Mouse (Mus musculus) neural tube, embryonic 12.5 days (tissue): ENCODE measurements around the gene 2010111I01Rik. TPM values are rescaled to one million over a fixed set of nuclear protein-coding genes. Genes with fewer than 3 reads are reported as not detected.

ENCODE experiments used
- ATAC-seq: fragments of 200-750 bp; cut with Nextera tagmentation; 2 replicates; pipeline ENCODE4 v1.8.0; 2017; ENCODE audit warnings: low read depth, mild to moderate bottlenecking, moderate TSS enrichment, moderate library complexity; ENCODE audit not compliant: low FRiP score
- H3K27ac ChIP-seq: fragments of 300-500 bp; sonication (generic); 2 replicates; pipeline ENCODE4 v1.5.1; 2016
- H3K27me3 ChIP-seq: fragments of 300-500 bp; sonication (generic); replicated peaks from 2 replicates; pipeline ENCODE4 v1.6.1; 2016; ENCODE audit warnings: mild to moderate bottlenecking
- H3K36me3 ChIP-seq: fragments of 300-500 bp; sonication (generic); 2 replicates; pipeline ENCODE4 v1.6.1; 2016; ENCODE audit warnings: mild to moderate bottlenecking
- H3K4me1 ChIP-seq: fragments of 300-500 bp; sonication (generic); 2 replicates; pipeline ENCODE4 v1.6.1; 2016
- H3K4me2 ChIP-seq: fragments of 300-500 bp; sonication (generic); replicated peaks from 2 replicates; pipeline ENCODE4 v1.6.1; 2016; ENCODE audit warnings: mild to moderate bottlenecking
- H3K4me3 ChIP-seq: fragments of 300-500 bp; sonication (generic); 2 replicates; pipeline ENCODE4 v1.5.1; 2016
- H3K9ac ChIP-seq: fragments of 300-500 bp; sonication (generic); 2 replicates; pipeline ENCODE4 v1.6.1; 2016; ENCODE audit warnings: mild to moderate bottlenecking
- H3K9me3 ChIP-seq: fragments of 300-500 bp; sonication (generic); 2 replicates; pipeline ENCODE4 v1.6.1; 2016; ENCODE audit warnings: mild to moderate bottlenecking
- WGBS: fragments of 180-500 bp; shearing (Covaris S2); methylation state at CpG from one replicate; pipeline ENCODE4 v1.1.7; 2016; 5-methylcytosine and 5-hydroxymethylcytosine counted together
- polyA plus RNA-seq: library from polyadenylated mRNA; unstranded; fragments of >200 nt; fragmentation: Nextera tagmentation; extraction: Ambion mirVana; gene quantifications from 2 replicates; pipeline ENCODE4 v1.2.1, GENCODE M21; 2016

Gene 2010111I01Rik
- polyA plus RNA-seq, 1 experiment from 2014 or later = 89.8 TPM

DNA sequence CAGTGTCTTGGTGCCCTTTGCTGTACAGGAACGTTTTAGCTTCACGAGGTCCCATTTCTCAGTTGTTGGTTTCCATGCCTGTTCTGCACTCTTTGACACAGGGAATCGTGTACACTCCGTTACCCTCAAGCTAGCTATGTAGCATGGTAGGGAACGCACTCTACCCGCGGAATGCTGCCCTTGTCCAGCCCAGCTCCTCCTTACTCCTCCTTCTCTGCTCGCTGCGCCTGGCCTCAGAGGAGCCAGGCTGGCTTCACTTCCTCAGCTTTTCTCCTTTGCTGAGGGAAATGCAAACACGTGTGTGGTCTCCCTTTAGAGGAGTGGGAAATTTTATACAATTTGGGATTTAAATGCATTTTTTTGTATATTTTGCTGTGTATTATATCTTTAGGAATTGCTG, 73.2 kb downstream of the 2010111I01Rik start:
- no peak overlapping the region for H3K9ac ChIP-seq

DNA sequence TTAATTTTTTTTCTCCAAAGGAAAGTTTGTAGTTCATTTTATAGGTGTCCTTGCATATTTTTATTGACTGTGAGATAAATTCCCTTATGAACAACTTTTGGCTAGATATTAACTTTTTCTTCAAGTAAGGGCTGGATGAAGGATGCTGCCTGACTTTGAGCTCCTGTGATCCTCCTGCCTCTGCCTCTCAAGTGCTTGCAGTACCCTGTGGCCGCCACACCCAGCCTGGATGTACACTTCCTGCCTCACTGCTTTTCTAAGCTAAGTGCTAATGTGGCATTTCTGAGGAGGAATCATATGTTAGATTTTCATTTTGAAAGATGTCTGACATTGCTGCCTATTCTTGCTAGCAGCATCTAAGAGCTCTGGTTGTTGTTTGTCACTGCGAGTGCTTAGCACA, 73.7 kb downstream of the 2010111I01Rik start:
- no peak overlapping the region for H3K27ac ChIP-seq
- ATAC-seq = no peak
- 81% methylated on average over 2 of the region's 2 CpGs for WGBS

More for the DNA sequence above, 73.2 kb downstream of the 2010111I01Rik start:
- ATAC-seq = no peak
- H3K9me3 ChIP-seq = no peaks in the 10 kb centered on the region
- H3K36me3 ChIP-seq = no peaks in the 10 kb centered on the region
- peaks cover 5% of the 10 kb centered on the region; the same call in 1 of the 2 replicates for H3K4me1 ChIP-seq
- H3K4me3 ChIP-seq = no peak overlapping the region
- H3K27ac ChIP-seq = no peak overlapping the region
- WGBS = 65% methylated on average over 10 of the region's 10 CpGs
- H3K27me3 ChIP-seq = no peaks in the 10 kb centered on the region
- no peak overlapping the region for H3K4me2 ChIP-seq

DNA sequence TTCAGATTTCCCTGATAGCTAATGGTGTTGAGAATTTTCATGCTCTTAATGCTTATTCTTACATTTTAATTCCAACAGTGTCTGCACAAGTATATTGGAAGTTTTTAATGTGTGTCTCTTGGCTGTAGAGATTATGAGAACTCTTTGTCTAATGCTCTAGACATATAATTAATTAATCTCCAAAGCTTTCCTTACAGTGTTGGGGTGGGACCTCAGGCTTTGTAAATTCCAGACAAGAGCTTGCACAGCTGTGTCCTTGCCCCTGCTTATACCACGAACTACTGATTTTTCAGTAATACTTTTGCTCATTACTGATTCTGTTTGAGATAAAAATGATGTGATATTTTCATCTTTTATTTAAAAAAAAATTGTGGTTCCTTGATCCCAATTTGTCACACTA, 74.2 kb downstream of the 2010111I01Rik start:
- no peak for ATAC-seq

More for the DNA sequence above, 73.7 kb downstream of the 2010111I01Rik start:
- Histone ChIP-seq H3K27me3 (no peaks in the 10 kb centered on the region), H3K4me3 (no peak overlapping the region), H3K4me1 (0 out of 2 replicates have a peak, but pooled peaks cover 3% of the 10 kb centered on the region), H3K4me2 (no peak overlapping the region), H3K36me3 (no peaks in the 10 kb centered on the region), H3K9me3 (no peaks in the 10 kb centered on the region), H3K9ac (no peak overlapping the region)

DNA sequence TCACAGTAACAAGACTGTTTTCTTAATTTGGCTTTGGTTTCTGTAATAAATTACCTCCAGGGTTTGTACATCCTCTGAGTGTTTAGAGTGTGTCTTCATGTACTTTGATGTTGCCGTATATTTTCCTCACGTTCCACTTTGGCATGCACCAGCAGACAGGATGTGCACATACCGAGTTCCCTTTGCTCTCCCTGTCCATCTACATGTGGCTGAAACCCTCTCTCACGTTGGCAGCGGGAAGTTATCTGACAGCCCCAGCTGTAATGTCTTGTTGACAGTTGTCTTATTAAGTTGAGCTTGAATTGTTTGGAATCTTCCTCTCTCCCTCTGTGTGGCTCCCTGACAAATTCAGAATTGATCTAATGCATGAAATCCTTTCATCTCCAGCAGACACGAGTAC, 74.6 kb downstream of the 2010111I01Rik start:
- H3K27ac ChIP-seq = no peak overlapping the region
- 0 out of 2 replicates have a peak, but pooled peaks cover 3% of the 10 kb centered on the region for H3K4me1 ChIP-seq
- no peak overlapping the region for H3K9ac ChIP-seq
- WGBS = 66% methylated on average over 6 of the region's 6 CpGs
- no peaks in the 10 kb centered on the region for H3K9me3 ChIP-seq
- no peak for ATAC-seq
- no peak overlapping the region for H3K4me3 ChIP-seq
- no peaks in the 10 kb centered on the region for H3K27me3 ChIP-seq
- no peaks in the 10 kb centered on the region for H3K36me3 ChIP-seq
- no peak overlapping the region for H3K4me2 ChIP-seq

More for the DNA sequence above, 74.2 kb downstream of the 2010111I01Rik start:
- WGBS = 93% methylated on average over 1 of the region's 1 CpGs
- no peaks in the 10 kb centered on the region for H3K9me3 ChIP-seq
- no peaks in the 10 kb centered on the region for H3K36me3 ChIP-seq
- H3K4me2 ChIP-seq = no peak overlapping the region
- H3K4me1 ChIP-seq = 0 out of 2 replicates have a peak, but pooled peaks cover 3% of the 10 kb centered on the region
- H3K27ac ChIP-seq = no peak overlapping the region
- H3K27me3 ChIP-seq = no peaks in the 10 kb centered on the region
- no peak overlapping the region for H3K4me3 ChIP-seq
- no peak overlapping the region for H3K9ac ChIP-seq

DNA sequence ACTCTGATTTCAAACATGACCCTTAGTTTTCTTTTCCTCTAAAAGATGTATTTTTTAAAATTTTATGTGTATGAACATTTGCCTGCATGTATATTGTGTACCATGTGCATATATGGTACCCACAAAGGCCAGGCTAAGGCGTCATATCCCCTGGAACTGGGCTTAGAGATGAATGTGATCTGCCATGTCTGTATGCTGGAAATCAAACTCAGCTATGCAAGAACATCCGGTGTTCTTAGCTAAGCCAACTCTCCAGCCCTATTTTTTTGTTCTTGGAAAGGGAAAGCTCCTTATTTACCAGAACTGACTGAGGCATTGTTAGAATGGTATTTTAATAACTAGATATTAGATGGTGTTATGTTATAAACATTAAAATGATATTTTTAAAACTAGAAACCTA, 75.2 kb downstream of the 2010111I01Rik start:
- Histone ChIP-seq H3K4me3 (no peak overlapping the region), H3K4me1 (no peaks in the 10 kb centered on the region), H3K9ac (no peak overlapping the region), H3K27me3 (no peaks in the 10 kb centered on the region), H3K9me3 (no peaks in the 10 kb centered on the region), H3K36me3 (no peaks in the 10 kb centered on the region), H3K27ac (no peak overlapping the region), H3K4me2 (no peak overlapping the region)
- ATAC-seq = no peak
- 87% methylated on average over 2 of the region's 2 CpGs for WGBS

DNA sequence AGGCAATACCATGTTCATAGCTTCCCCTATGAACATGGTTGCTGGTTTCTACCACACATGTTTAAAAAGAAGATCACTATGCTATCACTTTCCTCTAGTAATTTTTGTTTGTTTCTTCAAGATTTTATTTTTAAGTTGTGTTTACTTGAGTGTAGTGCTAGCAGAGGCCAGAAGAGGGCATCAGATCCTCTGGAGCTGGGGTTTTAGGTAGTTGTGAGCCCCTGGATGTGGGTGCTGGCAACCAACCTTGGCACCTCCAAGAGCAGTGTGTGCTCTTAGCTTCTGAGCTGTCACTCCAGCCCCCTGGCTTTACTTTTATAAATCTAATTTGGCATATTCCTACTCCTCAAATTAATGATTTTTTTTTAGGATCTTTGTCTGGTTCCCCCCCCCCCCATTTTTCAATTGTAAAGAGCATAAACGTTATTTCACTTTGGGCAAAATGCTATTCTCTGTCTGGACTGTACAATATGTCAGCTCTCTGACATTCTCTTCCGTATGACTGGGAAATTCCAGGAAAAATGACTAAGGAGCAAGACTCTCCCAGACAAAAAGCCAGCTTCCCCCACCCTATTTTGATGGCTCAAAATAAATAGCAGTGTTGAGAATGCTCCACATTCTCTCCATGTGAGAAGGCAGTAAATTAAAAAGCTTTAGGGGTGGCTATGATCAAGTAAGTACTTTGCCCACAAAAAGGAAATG, 81.0 kb downstream of the 2010111I01Rik start:
- Histone ChIP-seq H3K9ac (no peak overlapping the region), H3K4me1 (0 out of 2 replicates have a peak, but pooled peaks cover 3% of the 10 kb centered on the region), H3K36me3 (no peaks in the 10 kb centered on the region), H3K27ac (no peak overlapping the region), H3K4me3 (no peak overlapping the region), H3K4me2 (no peak overlapping the region), H3K9me3 (no peaks in the 10 kb centered on the region), H3K27me3 (no peaks in the 10 kb centered on the region)
- WGBS = 82% methylated on average over 2 of the region's 2 CpGs
- ATAC-seq = no peak

DNA sequence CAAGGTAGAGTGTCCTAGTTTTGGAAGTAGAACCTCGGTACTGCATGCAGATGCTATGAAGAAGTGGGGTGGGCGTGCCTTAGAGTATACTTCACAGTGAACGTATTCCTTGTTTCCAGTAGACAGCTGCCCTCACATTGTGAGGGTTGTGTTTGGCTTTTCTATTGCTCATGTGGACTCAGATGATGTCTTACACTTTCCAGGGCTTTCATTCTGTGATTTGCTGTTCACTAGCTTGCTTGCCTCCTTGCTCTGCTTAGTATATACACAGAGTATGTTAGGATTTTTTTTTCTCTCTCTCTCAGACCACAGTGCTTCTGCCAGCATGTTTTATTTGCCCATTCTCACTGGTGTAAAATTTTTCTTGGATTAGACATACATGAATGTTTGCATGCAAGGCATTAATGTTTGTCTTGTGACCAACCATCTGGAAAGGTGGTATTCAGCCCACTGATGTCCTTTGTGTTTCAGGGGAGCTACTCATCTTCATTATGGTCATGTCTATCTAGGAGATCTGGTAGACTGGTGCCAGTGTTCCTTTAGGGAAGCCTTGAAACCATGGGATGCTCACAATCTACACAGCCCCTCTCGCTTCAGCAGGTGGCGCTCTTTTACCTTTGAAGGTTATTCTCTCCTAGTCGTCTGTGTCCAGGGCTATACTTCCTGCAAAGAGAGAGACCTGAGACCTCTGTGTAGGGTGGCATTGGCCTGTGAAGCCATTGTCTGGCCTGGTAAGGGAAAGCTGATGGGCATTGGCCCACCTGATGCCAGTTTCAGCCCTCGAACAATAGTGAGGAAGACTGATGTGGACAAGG, 81.7 kb downstream of the 2010111I01Rik start:
- Histone ChIP-seq H3K27me3 (no peaks in the 10 kb centered on the region), H3K4me2 (no peak overlapping the region), H3K4me1 (0 out of 2 replicates have a peak, but pooled peaks cover 3% of the 10 kb centered on the region), H3K9ac (no peak overlapping the region), H3K27ac (no peak overlapping the region), H3K4me3 (no peak overlapping the region), H3K9me3 (no peaks in the 10 kb centered on the region), H3K36me3 (no peaks in the 10 kb centered on the region)
- 49% methylated on average over 7 of the region's 7 CpGs for whole genome bisulfite sequencing
- ATAC-seq = peak; percentile 63

DNA sequence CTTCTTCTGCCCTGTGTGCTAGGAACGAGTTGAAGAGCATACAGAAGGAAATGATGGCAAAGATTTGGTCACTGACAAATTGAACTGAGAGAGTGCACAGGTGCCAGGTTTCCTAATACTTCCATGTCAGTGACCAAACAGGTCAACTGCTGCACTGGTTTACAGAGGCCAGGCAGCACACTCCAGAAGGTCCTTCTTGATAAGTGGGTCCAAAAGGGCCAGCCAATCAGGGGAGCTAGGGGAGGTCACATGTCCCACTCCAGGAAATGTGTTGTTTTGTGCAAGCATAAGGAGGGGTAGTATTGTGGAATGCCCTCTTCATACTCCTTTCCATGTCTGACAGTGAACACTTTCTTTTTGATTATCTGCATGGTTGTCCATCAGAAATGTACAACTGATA, 99.0 kb downstream of the 2010111I01Rik start:
- no peak overlapping the region for H3K4me2 ChIP-seq
- H3K27me3 ChIP-seq = no peaks in the 10 kb centered on the region
- ATAC-seq = no peak
- no peak overlapping the region for H3K4me3 ChIP-seq
- no peaks in the 10 kb centered on the region for H3K4me1 ChIP-seq
- H3K27ac ChIP-seq = no peak overlapping the region
- H3K9ac ChIP-seq = no peak overlapping the region
- WGBS = 78% methylated on average over 1 of the region's 1 CpGs
- no peaks in the 10 kb centered on the region for H3K36me3 ChIP-seq
- H3K9me3 ChIP-seq = no peaks in the 10 kb centered on the region

DNA sequence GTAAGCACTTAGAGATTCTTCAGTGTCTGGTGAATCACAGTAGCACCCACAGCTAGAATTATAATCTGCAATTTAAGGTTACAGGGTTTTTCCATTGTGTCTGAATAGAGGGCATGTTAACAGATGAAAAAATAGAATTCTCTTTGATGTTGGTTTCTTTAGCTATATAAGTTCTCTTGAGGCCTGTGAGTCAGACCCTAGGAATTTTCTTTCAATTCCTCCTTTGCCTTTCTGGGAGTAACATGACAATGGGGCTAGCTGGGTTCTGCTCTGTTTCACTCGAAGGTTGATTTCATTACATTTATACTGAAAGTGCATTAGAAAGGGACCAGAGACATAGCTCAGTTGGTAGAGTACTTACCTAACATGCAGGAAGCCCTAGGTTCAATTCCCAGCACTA, 101.9 kb downstream of the 2010111I01Rik start:
- ATAC-seq = no peak
- H3K27ac ChIP-seq = no peak overlapping the region
- no peak overlapping the region for H3K9ac ChIP-seq
- H3K4me3 ChIP-seq = no peak overlapping the region
- no peaks in the 10 kb centered on the region for H3K36me3 ChIP-seq
- WGBS = 68% methylated on average over 1 of the region's 1 CpGs
- no peaks in the 10 kb centered on the region for H3K4me1 ChIP-seq
- H3K4me2 ChIP-seq = no peak overlapping the region
- no peaks in the 10 kb centered on the region for H3K27me3 ChIP-seq
- H3K9me3 ChIP-seq = no peaks in the 10 kb centered on the region

DNA sequence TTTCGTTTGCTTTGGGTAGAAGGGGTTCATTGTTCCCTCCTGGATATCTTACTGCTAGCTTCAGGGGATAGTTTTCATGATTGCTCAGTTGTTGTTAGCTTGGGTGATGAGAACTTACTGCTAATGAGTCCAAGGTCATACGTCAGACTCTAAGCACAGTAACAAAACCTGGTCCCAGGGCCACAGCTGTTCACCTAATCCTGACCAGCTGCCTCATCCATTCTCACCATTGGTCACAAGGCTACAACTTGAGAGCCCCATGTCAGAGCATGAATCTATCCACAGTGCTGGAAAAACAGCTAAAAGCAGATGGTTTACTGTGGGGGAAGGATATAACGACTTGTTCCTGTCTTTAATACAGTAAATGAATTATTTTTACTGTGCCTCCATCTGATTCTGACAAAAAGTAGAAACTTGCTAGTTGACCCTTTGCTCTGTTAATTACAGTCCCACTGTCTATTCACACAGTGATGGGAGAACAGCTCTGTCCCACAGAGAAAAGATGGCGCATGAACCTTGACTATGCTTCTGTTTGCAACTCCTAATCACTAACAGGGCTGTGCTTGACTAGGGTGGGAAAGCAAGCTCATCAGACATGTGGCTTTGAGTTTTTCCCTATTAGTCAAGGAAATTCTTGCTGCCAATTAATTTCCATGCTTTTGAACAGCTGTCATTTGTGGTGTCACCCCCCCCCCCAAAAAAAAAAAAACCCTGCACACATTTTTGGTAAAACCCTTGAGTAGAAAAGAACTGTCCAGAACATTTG, 103.9 kb downstream of the 2010111I01Rik start:
- no peak overlapping the region for H3K9ac ChIP-seq
- 72% methylated on average over 4 of the region's 4 CpGs for WGBS

DNA sequence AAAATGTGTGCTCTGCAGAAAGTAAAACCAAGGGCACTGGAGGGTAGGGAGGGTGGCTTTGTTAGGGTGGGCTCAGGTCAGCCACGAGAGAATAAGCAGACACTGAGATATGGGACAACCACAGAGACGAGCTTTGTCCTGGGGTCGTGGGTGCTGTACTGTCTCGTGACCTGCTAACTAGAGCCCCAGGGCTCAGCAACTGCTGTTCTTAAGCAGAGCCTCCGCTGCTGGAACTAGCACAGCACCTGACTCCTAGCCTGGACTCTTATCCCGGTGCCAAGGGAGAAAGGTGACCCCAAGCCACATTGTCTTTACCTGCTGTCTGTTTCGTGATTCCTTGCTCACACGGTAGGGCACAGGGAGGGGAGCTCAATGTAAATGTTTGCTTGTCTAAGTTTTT, 107.2 kb downstream of the 2010111I01Rik start:
- H3K4me3 ChIP-seq = no peak overlapping the region
- no peak overlapping the region for H3K9ac ChIP-seq
- H3K27ac ChIP-seq = no peak overlapping the region
- 63% methylated on average over 8 of the region's 8 CpGs for WGBS
- H3K36me3 ChIP-seq = no peaks in the 10 kb centered on the region
- H3K9me3 ChIP-seq = no peaks in the 10 kb centered on the region
- H3K27me3 ChIP-seq = no peaks in the 10 kb centered on the region
- no peak for ATAC-seq
- no peaks in the 10 kb centered on the region for H3K4me1 ChIP-seq
- H3K4me2 ChIP-seq = no peak overlapping the region

More for the DNA sequence above, 103.9 kb downstream of the 2010111I01Rik start:
- no peak for ATAC-seq
- Histone ChIP-seq H3K36me3 (no peaks in the 10 kb centered on the region), H3K4me2 (no peak overlapping the region), H3K27me3 (no peaks in the 10 kb centered on the region), H3K27ac (no peak overlapping the region), H3K4me3 (no peak overlapping the region), H3K9me3 (no peaks in the 10 kb centered on the region), H3K4me1 (no peaks in the 10 kb centered on the region)

DNA sequence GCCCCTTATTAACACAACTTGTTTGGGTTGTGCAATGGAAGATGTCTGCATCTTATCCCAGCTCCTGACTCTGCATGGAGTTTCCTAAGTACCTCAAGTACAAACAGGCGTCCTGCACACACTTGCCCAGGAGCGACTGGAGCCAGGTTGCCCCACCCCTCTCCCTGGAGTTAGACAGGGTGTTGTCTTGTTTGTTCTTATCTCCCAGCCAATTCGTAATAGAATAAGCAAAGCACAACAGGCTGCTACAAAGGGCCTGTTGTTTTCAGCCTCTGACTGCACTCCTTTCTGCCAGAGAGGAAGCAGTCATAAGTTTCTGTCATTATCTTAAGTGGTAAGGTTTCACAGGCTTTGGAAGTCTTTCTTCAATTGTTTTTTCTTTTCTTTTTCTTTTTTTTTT, 107.7 kb downstream of the 2010111I01Rik start:
- Histone ChIP-seq H3K9ac (no peak overlapping the region), H3K4me1 (no peaks in the 10 kb centered on the region), H3K4me2 (no peak overlapping the region), H3K27ac (no peak overlapping the region), H3K9me3 (no peaks in the 10 kb centered on the region), H3K36me3 (no peaks in the 10 kb centered on the region), H3K27me3 (no peaks in the 10 kb centered on the region), H3K4me3 (no peak overlapping the region)
- WGBS = 36% methylated on average over 3 of the region's 3 CpGs
- no peak for ATAC-seq
